Mouse (Mus musculus) heart, postnatal 36 days (tissue): ENCODE data around the gene Htr6. TPM values are rescaled to one million over a fixed set of nuclear protein-coding genes. Genes with fewer than 3 reads are reported as not detected.

Experiments used
- DNase-seq, 2 experiments: peaks; one replicate each; pipeline ENCODE4 v3.0.0; 2021 to 2022
- intact Hi-C: fragments of 180-260 bp; cut with DNase I; formaldehyde crosslinking; loops from one replicate; pipeline ENCODE4 v1.15.1; 2025
- total RNA-seq, 2 experiments: library from RNA; stranded (reverse); gene quantifications; 2 replicates each; pipeline ENCODE4 v1.2.3; 2021

Htr6 gene
- total RNA-seq, 2 experiments from 2014 or later: not detected

DNA sequence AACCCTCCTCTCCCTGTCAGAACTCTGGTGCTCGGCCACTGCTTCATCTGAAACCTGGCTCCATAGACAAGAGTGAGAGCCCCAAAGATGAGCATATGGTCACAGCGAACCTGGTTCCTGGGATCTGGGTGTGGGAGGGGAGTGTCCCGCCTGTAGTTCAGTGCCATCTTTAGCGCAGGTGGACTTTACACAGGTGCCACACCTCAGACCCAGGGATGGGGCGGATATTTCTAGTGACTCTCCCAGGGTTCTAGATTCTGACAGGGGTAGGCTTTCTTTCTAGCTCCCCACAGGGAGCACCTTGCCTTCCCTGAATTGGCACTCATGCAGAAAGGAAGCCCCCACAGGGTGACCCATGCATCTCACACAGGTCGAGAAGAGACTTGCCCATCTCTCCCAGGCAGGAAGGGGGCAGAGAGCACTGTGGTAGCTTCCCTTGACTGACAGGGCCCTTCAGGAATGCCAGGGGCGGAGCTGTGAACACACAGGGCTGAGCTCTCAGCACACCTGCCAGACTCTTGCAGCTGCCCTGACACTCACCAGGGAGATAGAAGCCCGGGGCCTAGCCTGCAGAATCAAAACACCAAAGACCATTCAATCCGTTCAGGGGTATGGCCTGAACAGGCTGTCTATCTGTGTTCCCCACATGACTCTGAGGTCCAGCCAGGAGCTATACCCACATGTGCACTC is 13.8 kb upstream of the Htr6 start:
- intact Hi-C loops: loop anchor here (5.0 kb wide), 1 partner anchor 143 kb away; no protein-coding TSS in a partner anchor
- no peak for DNase-seq

DNA sequence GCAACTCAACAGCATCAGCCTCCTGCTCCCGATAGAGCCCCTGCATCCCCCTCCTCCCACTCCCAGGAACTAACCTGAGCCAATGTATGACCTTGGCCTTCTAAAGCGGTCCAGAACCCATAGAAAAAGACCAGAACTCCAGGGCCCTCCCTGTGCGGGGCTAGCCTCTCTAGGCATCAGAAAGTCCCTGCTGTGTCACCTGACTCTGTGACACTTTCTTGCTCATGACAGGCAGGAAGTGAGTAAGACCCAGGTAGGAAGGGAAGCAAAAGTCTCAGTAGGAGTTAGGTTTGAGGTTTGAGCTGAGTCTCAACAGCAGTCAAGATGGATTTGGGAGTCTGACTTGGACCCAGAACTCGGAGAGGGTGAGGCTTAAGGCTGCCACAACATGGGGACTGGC is 11.6 kb upstream of the Htr6 start:
- intact Hi-C loops: loop anchor here (1.0 to 5.0 kb wide), 3 partner anchors 145 to 200 kb away; no protein-coding TSS in a partner anchor
- no peak for DNase-seq

DNA sequence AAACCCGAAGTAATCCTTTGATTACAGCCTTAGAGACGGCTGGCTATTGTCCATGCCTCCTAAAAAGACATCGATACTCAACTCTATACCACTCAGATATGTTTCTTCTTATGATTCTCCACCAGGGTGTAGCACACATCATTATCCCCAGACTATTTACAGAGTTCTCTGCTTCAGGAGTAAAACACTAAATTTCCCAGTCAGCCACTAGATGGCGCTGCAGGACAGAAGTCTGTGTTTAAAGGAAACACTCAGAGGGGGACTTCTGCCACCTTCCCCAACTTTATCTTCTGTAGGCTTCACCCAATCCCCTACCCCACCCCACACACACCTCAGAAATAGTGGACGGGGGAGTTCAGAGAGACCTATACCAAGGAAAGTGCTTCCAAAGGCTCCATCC is 10.7 kb upstream of the Htr6 start:
- intact Hi-C loops: loop anchor here (1.0 to 5.0 kb wide), 3 partner anchors 146 to 201 kb away; no protein-coding TSS in a partner anchor
- peak; percentile 88 for DNase-seq

DNA sequence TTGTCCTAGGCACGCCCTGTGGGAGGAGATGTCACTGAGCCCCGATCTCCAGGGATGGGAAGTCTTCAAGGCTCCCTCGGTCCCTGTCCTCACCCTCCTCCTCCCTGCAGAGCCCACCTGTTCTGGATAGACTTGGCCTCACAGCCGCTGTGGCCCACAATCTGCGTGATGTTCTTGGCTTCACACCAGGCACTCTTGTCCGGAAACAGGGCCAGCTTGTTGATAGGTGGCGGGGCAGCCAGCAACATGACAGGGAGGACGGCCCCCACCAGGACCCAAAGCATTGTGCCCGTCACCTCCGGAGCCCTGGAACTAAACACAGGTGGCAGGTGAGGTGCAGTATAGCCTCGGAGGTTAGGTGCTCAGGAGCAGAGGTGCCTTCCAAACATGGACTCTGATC is 10.0 kb upstream of the Htr6 start:
- no peak for DNase-seq
- intact Hi-C loops: loop anchor here (1.0 to 5.0 kb wide), 2 partner anchors 147 to 252 kb away; no protein-coding TSS in a partner anchor

DNA sequence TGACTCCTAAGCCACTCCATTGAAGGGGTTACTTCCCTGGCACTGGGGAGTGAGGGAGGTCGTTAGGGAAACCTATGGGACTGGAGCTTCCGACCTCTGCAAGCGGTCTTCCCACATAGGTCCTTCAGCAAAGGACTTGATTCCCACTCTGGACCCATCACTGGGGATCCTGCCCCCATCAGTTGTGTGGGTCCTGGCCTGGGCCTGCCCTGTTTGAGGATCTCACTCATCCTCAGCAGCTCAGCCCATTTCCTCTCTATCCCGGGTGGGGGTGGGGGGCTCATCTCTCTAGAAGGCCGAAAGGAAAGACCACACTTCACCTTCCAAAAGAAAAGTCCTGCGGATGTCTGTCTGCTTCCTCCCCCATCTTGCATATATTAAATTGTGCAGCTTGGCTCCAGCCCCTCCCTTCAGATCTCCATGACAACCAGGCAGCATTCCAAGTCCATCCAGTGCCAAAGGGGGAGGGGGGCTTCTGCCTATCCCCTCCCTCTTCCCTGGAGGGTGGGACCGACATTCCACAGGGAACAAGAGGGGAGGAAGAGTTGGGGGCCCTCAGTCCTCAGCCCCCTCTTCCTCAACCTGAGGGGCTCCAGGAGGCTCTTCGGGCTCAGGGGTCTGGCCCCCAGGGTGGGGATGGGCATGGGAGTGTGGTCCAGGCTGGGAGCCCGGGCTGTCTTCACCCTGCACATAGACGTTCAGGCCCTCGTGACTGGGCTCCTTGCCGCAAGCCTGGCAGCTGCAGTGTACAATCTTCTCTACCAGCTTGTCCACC is 7.6 kb upstream of the Htr6 start:
- intact Hi-C loops: no loop called here
- no peak for DNase-seq

DNA sequence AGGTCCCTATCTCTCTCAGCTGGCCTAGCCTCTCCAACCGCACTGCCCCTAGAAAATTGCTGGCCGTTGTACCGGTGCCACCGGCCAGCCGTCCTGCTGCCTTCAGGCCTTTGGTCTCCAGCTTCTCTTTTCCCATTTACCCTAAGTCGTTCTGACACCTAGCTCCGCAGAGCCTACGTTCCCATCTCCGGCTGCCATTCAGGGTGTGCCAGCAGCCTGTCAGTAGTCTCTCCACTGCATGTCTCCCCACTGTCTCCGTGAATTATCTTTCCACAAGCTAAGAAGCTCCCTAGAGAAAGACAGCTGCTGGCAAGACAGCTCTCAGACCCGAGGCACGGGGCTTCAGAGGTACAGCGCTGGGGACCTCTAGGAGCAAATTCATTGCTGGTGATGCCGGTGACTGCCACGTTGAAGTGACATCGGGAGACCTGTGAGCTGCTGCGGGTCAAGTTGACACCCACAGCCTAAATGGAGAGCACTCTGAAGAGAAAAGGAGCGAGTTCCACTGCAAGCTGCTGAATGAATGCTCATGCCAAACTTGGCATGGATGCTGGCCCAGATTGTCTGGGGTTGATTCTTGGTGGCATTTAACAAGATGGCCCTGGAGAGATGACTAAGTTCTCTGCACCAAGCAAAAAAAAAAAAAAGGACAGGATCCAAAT is 6.0 kb upstream of the Htr6 start:
- no peak for DNase-seq
- intact Hi-C loops: no loop called here

DNA sequence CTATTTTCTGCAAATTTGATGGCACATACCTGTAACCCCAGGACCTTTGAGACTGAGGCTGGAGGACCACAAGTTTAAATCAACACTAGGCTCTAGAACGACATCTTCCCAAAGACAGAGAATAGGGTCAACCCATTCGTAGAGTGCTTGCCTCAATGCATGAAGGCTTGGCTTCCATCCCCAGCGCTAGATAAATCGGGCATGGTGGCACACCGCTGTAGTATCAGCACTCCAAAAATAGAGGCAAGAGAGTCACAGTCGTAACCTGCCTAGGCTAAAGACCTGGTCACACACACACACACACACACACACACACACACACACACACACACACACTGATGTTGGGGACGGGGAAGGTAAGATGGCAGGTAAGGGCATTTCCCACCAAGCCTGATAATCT is 4.9 kb upstream of the Htr6 start:
- intact Hi-C loops: no loop called here
- DNase-seq: no peak

DNA sequence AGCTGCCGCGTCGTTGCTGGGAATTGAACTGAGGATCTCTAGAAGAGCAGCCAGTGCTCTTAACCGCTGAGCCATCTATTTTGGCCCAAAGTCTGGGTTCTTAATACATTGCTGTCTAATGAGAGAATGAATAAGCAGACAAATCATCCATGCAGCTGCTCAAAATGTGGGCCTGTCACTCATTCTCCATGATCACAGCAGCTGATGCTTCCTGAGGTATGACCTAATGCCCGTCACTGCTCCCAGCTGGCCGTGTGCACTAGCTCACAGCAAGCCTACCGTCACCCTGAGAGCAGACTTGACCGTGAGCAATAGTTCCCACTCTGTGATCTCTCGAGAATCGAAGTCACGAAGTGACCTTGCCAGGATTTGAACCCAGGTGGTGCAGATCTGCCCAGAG is 4.1 kb upstream of the Htr6 start:
- intact Hi-C loops: no loop called here
- DNase-seq: no peak

DNA sequence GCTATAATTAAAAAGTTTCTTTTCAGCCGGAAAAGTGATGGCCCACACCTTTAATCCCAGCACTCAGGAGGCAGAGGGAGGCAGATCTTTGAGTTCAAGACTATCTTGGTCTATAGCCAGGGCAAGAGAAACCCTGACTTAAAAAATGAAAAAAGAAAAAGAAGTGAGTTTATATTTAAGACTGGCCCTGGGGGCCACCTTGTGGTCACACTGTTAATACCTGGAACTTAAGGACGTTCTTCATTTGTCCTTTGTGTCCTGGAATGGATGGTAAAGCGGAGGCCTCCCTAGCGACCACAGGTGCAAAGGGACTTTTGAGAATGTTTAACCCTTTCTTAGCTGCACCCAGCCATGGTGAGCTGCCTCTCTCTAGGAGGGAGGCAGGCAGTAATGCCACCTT is 3.4 kb upstream of the Htr6 start:
- no peak for DNase-seq
- intact Hi-C loops: loop anchor here (1.0 kb wide), 1 partner anchor 156 kb away; no protein-coding TSS in a partner anchor

DNA sequence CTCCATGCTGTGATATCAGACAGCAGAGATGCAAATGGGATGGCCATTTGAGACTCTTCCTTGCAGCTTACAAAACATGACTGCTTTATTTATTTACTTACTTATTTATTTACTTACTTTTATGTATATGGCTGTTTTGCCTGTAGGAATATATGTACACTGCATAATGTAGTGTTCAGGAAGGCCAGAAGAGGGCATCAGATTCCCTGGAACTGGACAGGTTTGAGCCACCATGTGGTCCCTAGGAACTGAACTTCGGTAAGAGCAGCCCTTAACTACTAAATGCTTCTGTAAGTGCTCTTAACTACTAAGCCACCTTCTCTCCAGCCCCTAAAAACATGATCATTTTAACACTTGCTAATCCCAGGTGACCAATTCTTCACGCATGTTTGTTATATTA is 2.9 kb upstream of the Htr6 start:
- no peak for DNase-seq
- intact Hi-C loops: loop anchor here (1.0 kb wide), 1 partner anchor 156 kb away; no protein-coding TSS in a partner anchor

DNA sequence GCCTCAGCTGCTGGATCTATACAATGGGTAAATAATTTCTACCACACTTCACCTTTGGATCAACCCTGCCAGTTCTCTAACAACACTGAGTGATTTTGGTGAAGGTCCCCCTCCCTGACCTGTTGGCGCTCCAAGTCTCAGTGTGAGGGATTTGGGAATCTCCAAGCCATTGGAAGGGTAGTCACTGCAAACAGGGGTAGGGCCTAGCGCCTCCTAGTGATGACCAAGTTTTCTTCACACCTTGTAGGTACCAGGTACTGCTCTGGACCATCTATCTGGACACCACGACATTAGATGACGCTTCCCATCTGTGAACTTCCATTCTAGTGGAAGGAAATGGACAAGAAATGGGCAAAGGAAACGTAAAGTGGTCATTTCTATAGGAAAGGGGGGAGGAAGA is 545 bp upstream of the Htr6 start:
- intact Hi-C loops: no loop called here
- no peak for DNase-seq

DNA sequence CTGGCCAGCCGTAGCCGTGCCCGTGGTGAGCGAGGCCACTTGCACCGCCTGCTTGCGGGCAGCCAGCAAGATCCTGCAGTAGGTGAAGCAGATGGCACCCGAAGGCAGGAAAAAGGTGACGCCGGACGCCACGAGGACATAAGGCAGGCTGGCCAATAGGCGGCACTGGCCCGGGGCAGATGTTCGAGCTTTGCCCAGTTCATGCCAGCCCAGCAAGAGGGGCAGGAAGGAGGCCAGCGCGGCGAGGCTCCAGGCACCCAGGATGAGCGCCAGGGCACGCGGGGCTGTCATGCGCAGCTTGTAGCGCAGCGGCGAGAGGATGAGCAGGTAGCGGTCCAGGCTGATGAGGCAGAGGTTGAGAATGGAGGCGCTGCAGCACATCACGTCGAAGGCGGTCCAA is 1.3 kb downstream of the Htr6 start:
- intact Hi-C loops: no loop called here
- no peak for DNase-seq

DNA sequence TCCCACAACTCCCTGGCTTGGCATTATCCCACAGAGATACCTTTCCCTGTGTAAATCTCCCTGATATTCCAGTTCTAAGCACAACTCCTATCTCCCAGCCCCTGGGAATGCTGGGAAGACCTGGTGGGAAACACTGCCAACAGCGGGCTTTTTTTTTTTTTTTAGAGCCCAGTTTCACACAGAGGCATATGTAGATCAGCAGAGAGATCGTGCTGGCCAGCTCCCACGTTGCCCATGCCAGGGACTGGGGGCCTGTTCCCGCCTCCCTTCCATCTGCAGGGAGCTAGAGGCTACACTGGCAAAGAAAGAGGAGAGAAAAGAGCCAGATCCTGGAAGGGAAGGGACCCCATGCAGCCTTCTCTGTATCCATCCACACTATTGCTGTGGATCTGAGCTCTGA is 7.1 kb downstream of the Htr6 start:
- DNase-seq: no peak
- intact Hi-C loops: no loop called here

DNA sequence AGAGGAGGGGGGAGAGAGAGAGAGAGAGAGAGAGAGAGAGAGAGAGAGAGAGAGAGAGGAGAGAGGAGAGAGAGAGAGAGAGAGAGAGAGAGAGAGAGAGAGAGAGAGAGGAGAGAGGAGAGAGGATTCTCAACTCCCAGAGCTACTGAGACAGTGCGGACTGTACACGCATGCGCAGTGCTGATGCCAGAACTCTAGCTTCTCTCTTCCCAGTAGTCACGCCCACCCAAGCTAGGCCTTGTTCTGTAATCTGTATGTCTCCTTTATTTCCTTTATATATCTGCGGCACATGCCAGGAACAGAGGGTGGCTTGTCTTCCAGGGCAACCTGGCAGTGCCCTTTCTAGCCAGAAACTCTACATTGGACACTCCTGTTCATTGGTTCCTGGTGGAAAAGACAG is 10.5 kb downstream of the Htr6 start:
- no peak for DNase-seq
- intact Hi-C loops: no loop called here

DNA sequence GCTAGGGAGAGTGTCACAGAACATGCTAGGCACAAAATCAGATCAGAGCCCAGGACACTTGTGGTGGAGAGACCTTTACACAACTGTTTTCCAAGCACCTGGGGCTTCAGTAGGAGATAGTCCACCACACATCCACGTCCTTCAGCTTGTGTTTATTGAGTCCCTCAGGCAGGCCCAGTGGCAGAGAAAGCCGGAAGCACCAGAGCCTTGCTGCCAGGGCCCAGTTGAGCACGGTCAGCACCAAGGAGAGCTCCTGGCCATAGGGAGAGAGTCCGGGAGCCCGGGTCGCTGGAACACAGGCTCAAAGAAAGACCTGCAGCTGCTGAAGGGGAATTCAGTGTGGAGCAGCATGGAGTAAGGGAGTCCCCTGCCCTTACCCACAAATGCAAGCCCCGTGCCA is 15.8 kb downstream of the Htr6 start:
- DNase-seq: no peak
- intact Hi-C loops: no loop called here

DNA sequence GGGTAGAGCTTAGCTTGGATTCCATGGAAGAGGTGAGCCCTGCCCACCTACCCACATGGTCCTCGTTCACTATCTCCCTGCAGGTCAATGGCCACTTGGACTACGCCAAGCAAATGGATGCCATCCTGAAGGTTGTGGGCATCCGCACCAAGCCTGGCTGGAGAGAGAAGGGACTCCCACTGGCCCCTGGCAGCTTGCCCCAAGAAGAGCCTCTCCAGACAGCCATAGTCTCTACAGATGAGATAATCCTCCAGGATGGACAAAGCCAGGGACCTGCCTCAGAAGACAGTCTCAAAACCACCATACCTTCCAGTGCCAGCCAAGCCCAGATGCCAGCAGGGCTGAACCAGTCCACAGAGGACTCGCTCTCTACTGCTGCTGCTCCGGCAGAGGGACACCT is 17.3 kb downstream of the Htr6 start:
- intact Hi-C loops: no loop called here
- DNase-seq: no peak

DNA sequence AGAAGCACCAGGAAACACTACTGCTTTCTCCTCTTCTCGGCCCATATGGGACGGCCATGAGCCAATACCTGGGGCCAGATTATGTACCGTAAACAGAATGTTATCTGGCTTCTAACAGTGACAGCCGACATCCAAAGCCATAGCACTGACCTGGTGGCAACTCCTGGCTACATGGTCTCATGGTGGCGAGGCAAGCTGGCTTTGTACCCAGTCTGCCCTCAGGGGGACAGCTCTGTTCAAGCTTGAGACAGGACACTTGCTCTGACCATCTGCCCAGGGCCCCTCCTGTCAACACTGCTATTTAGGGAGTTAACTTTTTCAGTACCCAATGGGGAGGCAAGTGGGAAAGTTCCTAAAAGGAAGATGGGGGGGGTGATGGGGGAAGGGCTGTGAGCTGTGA is 18.1 kb downstream of the Htr6 start:
- intact Hi-C loops: no loop called here

DNA sequence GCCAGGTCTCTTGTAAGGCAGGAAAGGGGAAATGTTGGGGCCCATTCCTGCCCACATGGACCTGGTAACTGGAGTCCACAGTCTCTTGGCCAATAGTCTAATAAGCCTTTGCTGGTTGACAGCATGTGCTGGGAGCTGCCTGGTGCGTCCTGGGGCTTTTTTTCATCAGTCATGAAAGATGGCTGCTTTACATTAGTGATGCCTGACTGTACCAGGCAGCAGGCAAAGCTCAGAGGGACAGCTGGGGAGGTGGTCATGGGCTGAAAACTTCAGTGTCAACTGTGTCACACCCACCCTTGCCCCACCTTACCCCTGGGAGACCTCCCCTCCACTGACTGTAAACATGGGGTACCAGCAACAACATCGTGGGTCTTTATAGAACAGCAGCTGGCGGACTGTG is 19.6 kb downstream of the Htr6 start:
- intact Hi-C loops: no loop called here
- no peak for DNase-seq

More for the DNA sequence above, 18.1 kb downstream of the Htr6 start:
- no peak for DNase-seq

DNA sequence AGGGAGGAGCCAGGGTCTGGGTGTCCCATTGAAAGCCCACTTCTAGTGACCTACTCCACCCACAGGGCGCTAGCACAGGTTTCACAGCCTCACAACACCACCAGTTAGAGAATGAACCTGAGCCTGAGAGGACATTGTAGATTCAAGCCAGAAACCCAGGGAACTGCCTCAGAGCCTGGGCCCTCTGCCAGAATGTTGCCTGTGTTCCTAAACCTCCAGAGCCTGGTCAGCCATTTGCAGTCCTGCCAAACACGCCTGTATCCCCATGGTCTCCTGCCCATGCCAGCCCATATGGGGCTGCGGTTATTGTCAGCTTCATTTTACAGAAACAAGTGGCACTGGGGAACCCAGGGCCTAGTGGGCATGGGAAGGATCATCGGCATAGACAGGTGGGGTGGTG is 20.0 kb downstream of the Htr6 start:
- DNase-seq: no peak
- intact Hi-C loops: no loop called here

DNA sequence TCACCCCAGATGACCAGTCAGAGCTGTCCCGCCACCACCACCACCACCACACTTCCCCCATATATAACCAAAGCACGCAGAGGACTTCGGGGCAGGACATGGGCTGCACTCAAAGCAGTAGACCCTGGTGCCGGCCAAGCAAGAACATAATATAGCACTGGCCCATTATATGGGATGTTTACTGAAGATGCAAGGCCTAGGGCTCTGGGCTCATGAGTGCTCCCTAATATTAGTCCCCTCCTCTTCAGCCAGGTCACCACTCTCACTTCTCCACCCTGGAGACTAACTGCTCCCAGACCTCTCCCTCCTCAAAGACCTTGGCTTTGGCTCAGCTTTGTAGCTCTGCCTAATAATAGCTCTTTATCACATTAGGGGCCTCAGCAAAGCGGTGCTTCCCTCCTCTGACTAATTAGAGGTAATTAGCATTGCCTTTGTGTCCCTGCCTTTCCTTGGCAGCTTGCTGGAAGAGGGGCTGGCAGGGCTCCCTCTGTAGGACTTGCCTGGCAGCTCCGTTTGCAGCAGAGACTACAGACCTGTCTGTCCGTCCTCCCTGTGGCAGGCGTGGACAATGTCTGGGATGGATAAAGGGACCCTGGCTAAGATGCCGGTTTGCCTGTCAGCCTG is 21.0 kb downstream of the Htr6 start:
- DNase-seq: no peak
- intact Hi-C loops: no loop called here

DNA sequence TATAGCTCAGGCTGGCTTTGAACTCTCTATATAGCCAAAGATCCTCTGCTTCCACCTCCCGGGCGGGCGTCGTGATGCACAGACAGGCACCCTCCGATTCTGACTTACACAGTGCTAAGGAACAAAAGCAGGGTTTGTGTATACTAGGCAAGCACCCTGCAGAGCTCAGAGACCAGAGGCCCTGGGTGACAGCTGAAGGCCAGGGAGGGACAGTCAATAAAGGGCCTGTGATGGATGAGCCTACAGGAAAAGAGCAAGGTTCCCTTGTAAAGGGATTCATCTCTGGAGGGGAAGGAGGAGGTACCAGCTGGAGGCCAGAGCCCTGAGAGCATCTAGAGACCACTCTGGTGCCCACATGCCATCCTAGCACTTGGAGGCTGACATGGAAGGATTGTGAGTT is 22.0 kb downstream of the Htr6 start:
- intact Hi-C loops: no loop called here

More for the DNA sequence above, 22.0 kb downstream of the Htr6 start:
- no peak for DNase-seq
